Comparison of ENCODE assay signal across 19 mouse cellular contexts in genomic region chr12:75504991-75505650, GRCm38 (mm10).
DNase-seq lines count a peak whose midpoint lies in the region; ATAC-seq and TF ChIP-seq lines count a peak whose summit lies in the region.
"Had no signal": no experiment of that assay in that cellular context is flagged by ENCODE, and none has a peak within 500 bp of the region (broad histone marks: within the 10 kb centered on the region; RNA-seq: fewer than 3 reads in every experiment).

No protein-coding gene starts in this region.

- H3K27ac ChIP-seq in heart, embryonic 12.5 days (ENCODE audit: poor library complexity, severe bottlenecking): peak overlapping the region; percentile 54; the same call in 1 of the 2 replicates
- no peak overlapping the region for H3K27ac ChIP-seq in liver, embryonic 13.5 days
- H3K27ac ChIP-seq in intestine, postnatal 0 days (ENCODE audit: low read depth, low read length): no peak overlapping the region
- H3K27ac ChIP-seq: embryonic facial prominence, embryonic 10.5 days; forebrain, embryonic 13.5 days; heart, embryonic 15.5 days; hindbrain, embryonic 15.5 days had no signal

- TF ChIP-seq CTCF in intestine, postnatal 0 days (IDR thresholded peaks at IDR 0.05; ENCODE audit: low read depth): no peak

- no peaks in the 10 kb centered on the region for H3K9me3 ChIP-seq in heart, embryonic 12.5 days (replicated peaks)
- no peaks in the 10 kb centered on the region for H3K9me3 ChIP-seq in megakaryocyte, embryonic 14.5 days
- H3K9me3 ChIP-seq in liver, embryonic 13.5 days (replicated peaks): no peaks in the 10 kb centered on the region
- H3K9me3 ChIP-seq in intestine, postnatal 0 days (ENCODE audit: control insufficient read depth): no peaks in the 10 kb centered on the region
- H3K9me3 ChIP-seq: embryonic facial prominence, embryonic 10.5 days; forebrain, embryonic 13.5 days; heart, embryonic 15.5 days; hindbrain, embryonic 15.5 days had no signal

- intact Hi-C loops in heart, postnatal 36 days (cut with DNase I): no loop called here

- 48% methylated on average over 6 of the region's 6 CpGs for whole genome bisulfite sequencing in heart, embryonic 12.5 days
- WGBS in liver, embryonic 13.5 days (ENCODE audit: insufficient replicate concordance): 43% methylated on average over 6 of the region's 6 CpGs
- 52% methylated on average over 6 of the region's 6 CpGs for WGBS in intestine, postnatal 0 days

- H3K4me3 ChIP-seq in heart, embryonic 12.5 days: no peak overlapping the region
- peak overlapping the region; percentile 79 for H3K4me3 ChIP-seq in megakaryocyte, embryonic 14.5 days (replicated peaks)
- H3K4me3 ChIP-seq in liver, embryonic 13.5 days (replicated peaks): no peak overlapping the region
- H3K4me3 ChIP-seq in intestine, postnatal 0 days (ENCODE audit: low read depth, low read length): no peak overlapping the region
- H3K4me3 ChIP-seq: embryonic facial prominence, embryonic 10.5 days; forebrain, embryonic 13.5 days; heart, embryonic 15.5 days; hindbrain, embryonic 15.5 days had no signal

- no peak for ATAC-seq in heart, embryonic 12.5 days (ENCODE audit: insufficient number of reproducible peaks, low FRiP score)
- no peak for ATAC-seq in megakaryocyte, adult 5-6 weeks (ENCODE audit: poor library complexity, severe bottlenecking)
- ATAC-seq in liver, embryonic 13.5 days (ENCODE audit: low read depth): peak; percentile 73
- no peak for ATAC-seq in intestine, postnatal 0 days
- ATAC-seq: forebrain, embryonic 13.5 days; forebrain, postnatal 0 days had no signal

- peaks cover 4% of the 10 kb centered on the region; the same call in 1 of the 2 replicates for H3K36me3 ChIP-seq in heart, embryonic 12.5 days
- H3K36me3 ChIP-seq in megakaryocyte, embryonic 14.5 days (replicated peaks; ENCODE audit: low read length): peaks cover 11% of the 10 kb centered on the region
- no peaks in the 10 kb centered on the region for H3K36me3 ChIP-seq in liver, embryonic 13.5 days
- no peaks in the 10 kb centered on the region for H3K36me3 ChIP-seq in intestine, postnatal 0 days (ENCODE audit: control insufficient read depth, insufficient read depth)
- H3K36me3 ChIP-seq: heart, embryonic 15.5 days; hindbrain, embryonic 15.5 days had no signal

- H3K4me2 ChIP-seq in heart, embryonic 12.5 days: no peak overlapping the region
- H3K4me2 ChIP-seq in liver, embryonic 13.5 days: no peak overlapping the region
- no peak overlapping the region for H3K4me2 ChIP-seq in intestine, postnatal 0 days (replicated peaks; ENCODE audit: low read depth)
- H3K4me2 ChIP-seq: forebrain, embryonic 13.5 days; heart, embryonic 15.5 days; hindbrain, embryonic 15.5 days had no signal

- H3K9ac ChIP-seq in heart, embryonic 12.5 days: no peak overlapping the region
- H3K9ac ChIP-seq in liver, embryonic 13.5 days: no peak overlapping the region
- no peak overlapping the region for H3K9ac ChIP-seq in intestine, postnatal 0 days (ENCODE audit: low read depth, low read length)
- H3K9ac ChIP-seq: forebrain, embryonic 13.5 days; forebrain, postnatal 0 days; heart, embryonic 15.5 days; hindbrain, embryonic 15.5 days had no signal

- no peaks in the 10 kb centered on the region for H3K27me3 ChIP-seq in heart, embryonic 12.5 days (replicated peaks)
- no peaks in the 10 kb centered on the region for H3K27me3 ChIP-seq in megakaryocyte, embryonic 14.5 days (replicated peaks)
- no peaks in the 10 kb centered on the region for H3K27me3 ChIP-seq in liver, embryonic 13.5 days
- no peaks in the 10 kb centered on the region for H3K27me3 ChIP-seq in intestine, postnatal 0 days (replicated peaks; ENCODE audit: control insufficient read depth, insufficient read depth, low read length)
- H3K27me3 ChIP-seq: forebrain, embryonic 13.5 days; heart, embryonic 15.5 days; hindbrain, embryonic 15.5 days had no signal

- DNase-seq in heart, postnatal 36 days: no peak
- peak; percentile 14 for DNase-seq in liver, embryonic 13.5 days
- no peak for DNase-seq in kidney, adult 8-10 months
- DNase-seq: adrenal gland, adult 2 months; adrenal gland, postnatal 25 days; cerebellum, adult 11 months; cerebellum, adult 8-10 months; cerebellum, postnatal 25 days; forebrain, postnatal 0 days; gastrocnemius, postnatal 14 days; heart, postnatal 14 days had no signal

- H3K4me1 ChIP-seq in heart, embryonic 12.5 days (replicated peaks): peaks cover 25% of the 10 kb centered on the region
- H3K4me1 ChIP-seq in megakaryocyte, embryonic 14.5 days: peaks cover 37% of the 10 kb centered on the region
- H3K4me1 ChIP-seq in liver, embryonic 13.5 days (replicated peaks): peaks cover 13% of the 10 kb centered on the region
- no peaks in the 10 kb centered on the region for H3K4me1 ChIP-seq in intestine, postnatal 0 days (replicated peaks; ENCODE audit: control insufficient read depth, insufficient read depth, low read length)
- H3K4me1 ChIP-seq: embryonic facial prominence, embryonic 10.5 days; forebrain, embryonic 13.5 days; hindbrain, embryonic 15.5 days had no signal
